Mouse (Mus musculus) liver, adult 2 months (tissue): ENCODE measurements at regions not wholly inside any gene's neighbourhood (a gene's known extent, or its start where the extent isn't known, plus 50 kb on each side); places are given as distances from the start of the nearest gene placed in this dataset.

Experiments used
- DNase-seq: peaks from one replicate; pipeline ENCODE4 v3.0.0-alpha.2; 2011; ENCODE audit warnings: low read depth, low spot score; ENCODE audit errors: extremely low read depth
- H3K27ac ChIP-seq: fragments of 200-500 bp; replicated peaks from 2 replicates; pipeline ENCODE4 v1.5.1; 2012; ENCODE audit warnings: low read depth, mild to moderate bottlenecking, control low read depth, inconsistent platforms, low read length; ENCODE audit not compliant: insufficient read depth
- H3K27me3 ChIP-seq: fragments of 200-500 bp; 2 replicates; pipeline ENCODE4 v1.6.1; 2012; ENCODE audit warnings: mild to moderate bottlenecking, moderate library complexity, low read length, inconsistent platforms; ENCODE audit not compliant: control insufficient read depth, insufficient read depth
- H3K36me3 ChIP-seq: fragments of 200-500 bp; 2 replicates; pipeline ENCODE4 v1.6.1; 2012; ENCODE audit warnings: low read length, inconsistent platforms; ENCODE audit not compliant: control insufficient read depth, insufficient read depth
- H3K4me1 ChIP-seq: fragments of 200-500 bp; 2 replicates; pipeline ENCODE4 v1.6.1; 2011; ENCODE audit warnings: low read length; ENCODE audit not compliant: control insufficient read depth, insufficient read depth
- H3K4me3 ChIP-seq: fragments of 200-500 bp; 2 replicates; pipeline ENCODE4 v1.5.1; 2011; ENCODE audit warnings: low read depth, mild to moderate bottlenecking, control low read depth, low read length, moderate library complexity; ENCODE audit not compliant: insufficient read depth
- H3K79me2 ChIP-seq: fragments of 200-500 bp; 2 replicates; pipeline ENCODE4 v1.6.1; 2012; ENCODE audit warnings: inconsistent platforms, mild to moderate bottlenecking, low read length, moderate library complexity; ENCODE audit not compliant: control insufficient read depth, insufficient read depth
- H3K9ac ChIP-seq: fragments of 200-500 bp; 2 replicates; pipeline ENCODE4 v1.6.1; 2012; ENCODE audit warnings: low read depth, mild to moderate bottlenecking, control low read depth, inconsistent platforms, low read length
- CTCF ChIP-seq: fragments of 200-500 bp; IDR thresholded peaks from 2 replicates; pipeline ENCODE4 v1.5.1; 2011; ENCODE audit warnings: low read depth, low read length, control low read depth
- POLR2A ChIP-seq: fragments of 200-500 bp; IDR thresholded peaks from 2 replicates; pipeline ENCODE4 v1.6.1; 2011; ENCODE audit warnings: low read length, control low read depth; ENCODE audit not compliant: insufficient read depth; ENCODE audit errors: extremely low read depth
- WGBS: fragments of 180-500 bp; shearing (Covaris S2); methylation state at CpG from one replicate; pipeline ENCODE4 v1.1.7; 2018; 5-methylcytosine and 5-hydroxymethylcytosine counted together

GRCm38 (mm10) chr3:14999411-14999810 is 113.3 kb downstream of the Car2 start:
- no peaks in the 10 kb centered on the region for H3K27me3 ChIP-seq
- H3K79me2 ChIP-seq = no peaks in the 10 kb centered on the region
- no peaks in the 10 kb centered on the region for H3K36me3 ChIP-seq
- H3K4me1 ChIP-seq = no peaks in the 10 kb centered on the region
- DNase-seq = no peak
- H3K4me3 ChIP-seq = no peak overlapping the region
- TF ChIP-seq POLR2A (no peak), CTCF (no peak)
- 95% methylated on average over 1 of the region's 1 CpGs for WGBS
- H3K9ac ChIP-seq = no peak overlapping the region
- no peak overlapping the region for H3K27ac ChIP-seq

GRCm38 (mm10) chr3:14999914-15000313 is 113.8 kb downstream of the Car2 start:
- Histone ChIP-seq H3K9ac (no peak overlapping the region), H3K79me2 (no peaks in the 10 kb centered on the region), H3K27ac (no peak overlapping the region), H3K4me3 (no peak overlapping the region), H3K36me3 (no peaks in the 10 kb centered on the region), H3K4me1 (no peaks in the 10 kb centered on the region), H3K27me3 (no peaks in the 10 kb centered on the region)
- TF ChIP-seq POLR2A (no peak), CTCF (no peak)
- no peak for DNase-seq

DNA sequence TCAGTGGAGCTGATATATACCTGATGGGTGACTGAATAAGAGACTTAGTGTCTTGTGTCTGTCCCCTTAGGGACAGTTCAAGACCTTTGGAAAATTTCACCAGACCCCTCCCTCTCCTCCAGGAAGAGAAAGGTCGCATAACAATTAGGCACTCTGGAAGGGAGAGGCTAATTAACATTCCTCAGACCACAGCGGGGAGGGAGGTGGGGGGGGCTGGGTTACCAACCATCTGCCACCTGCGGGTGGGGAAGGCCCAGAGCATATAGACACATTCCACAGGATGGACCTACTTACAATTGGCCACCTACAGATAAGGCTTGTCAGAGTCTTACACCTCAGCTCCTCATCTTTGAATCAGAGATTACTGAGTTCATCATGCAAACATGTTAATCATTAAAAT is 114.6 kb downstream of the Car2 start:
- DNase-seq = no peak
- no peak overlapping the region for H3K9ac ChIP-seq
- no peaks in the 10 kb centered on the region for H3K27me3 ChIP-seq
- TF ChIP-seq POLR2A (no peak), CTCF (no peak)
- H3K4me1 ChIP-seq = no peaks in the 10 kb centered on the region
- no peaks in the 10 kb centered on the region for H3K79me2 ChIP-seq
- no peaks in the 10 kb centered on the region for H3K36me3 ChIP-seq
- H3K4me3 ChIP-seq = no peak overlapping the region
- 49% methylated on average over 3 of the region's 3 CpGs for WGBS
- no peak overlapping the region for H3K27ac ChIP-seq

GRCm38 (mm10) chr3:15007821-15008220 is 121.7 kb downstream of the Car2 start:
- Histone ChIP-seq H3K4me1 (no peaks in the 10 kb centered on the region), H3K79me2 (no peaks in the 10 kb centered on the region), H3K27ac (no peak overlapping the region), H3K4me3 (no peak overlapping the region), H3K36me3 (no peaks in the 10 kb centered on the region), H3K9ac (no peak overlapping the region), H3K27me3 (no peaks in the 10 kb centered on the region)
- no peak for DNase-seq
- 93% methylated on average over 3 of the region's 3 CpGs for WGBS
- TF ChIP-seq POLR2A (no peak), CTCF (no peak)

DNA sequence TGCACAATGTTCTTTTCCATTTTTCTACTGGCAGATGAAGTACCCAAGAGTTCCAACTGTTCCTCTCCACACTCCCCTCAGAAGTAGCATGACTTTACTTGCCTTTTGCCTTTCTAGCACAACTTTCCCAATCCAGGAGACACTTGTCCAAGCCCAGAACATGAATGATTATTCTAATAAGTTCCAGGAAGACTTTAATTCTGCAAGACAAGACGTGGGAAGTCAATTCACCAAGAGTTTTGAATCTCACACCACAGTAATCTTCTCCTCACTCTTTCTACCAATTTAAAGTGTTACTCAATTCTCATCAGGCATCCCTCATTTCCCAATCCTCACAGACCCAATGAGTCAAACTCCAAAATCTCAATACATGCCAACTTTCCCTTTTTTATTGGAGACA is 122.4 kb downstream of the Car2 start:
- 44% methylated on average over 1 of the region's 1 CpGs for WGBS
- no peaks in the 10 kb centered on the region for H3K4me1 ChIP-seq
- no peak overlapping the region for H3K4me3 ChIP-seq
- no peak overlapping the region for H3K27ac ChIP-seq
- TF ChIP-seq POLR2A (no peak), CTCF (no peak)
- H3K36me3 ChIP-seq = no peaks in the 10 kb centered on the region
- H3K79me2 ChIP-seq = no peaks in the 10 kb centered on the region
- no peaks in the 10 kb centered on the region for H3K27me3 ChIP-seq
- no peak overlapping the region for H3K9ac ChIP-seq
- DNase-seq = peak; percentile 20

DNA sequence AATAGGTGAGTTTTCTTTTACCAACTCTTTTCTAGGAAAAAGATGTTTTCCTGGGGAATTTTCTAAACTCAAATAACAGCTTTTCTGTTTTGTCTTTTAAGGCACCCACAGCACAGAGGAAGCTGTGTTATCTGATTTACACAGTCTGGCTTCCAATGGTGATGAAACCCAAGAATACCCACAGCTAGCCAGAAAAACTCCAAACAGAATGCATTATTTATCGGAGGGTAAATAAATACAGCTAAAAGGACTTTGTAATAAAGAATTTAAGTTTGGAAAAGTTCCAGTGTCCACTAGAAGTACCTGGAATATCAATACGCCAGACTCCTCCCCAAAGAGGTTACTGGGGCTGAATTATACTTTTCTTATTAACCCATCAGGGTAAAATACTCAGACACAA is 123.7 kb downstream of the Car2 start:
- 31% methylated on average over 2 of the region's 2 CpGs for WGBS
- no peak overlapping the region for H3K4me3 ChIP-seq
- DNase-seq = peak; percentile 58
- H3K36me3 ChIP-seq = no peaks in the 10 kb centered on the region
- TF ChIP-seq POLR2A (no peak), CTCF (no peak)
- H3K4me1 ChIP-seq = no peaks in the 10 kb centered on the region
- no peaks in the 10 kb centered on the region for H3K27me3 ChIP-seq
- H3K27ac ChIP-seq = no peak overlapping the region
- no peaks in the 10 kb centered on the region for H3K79me2 ChIP-seq
- H3K9ac ChIP-seq = no peak overlapping the region
